Mouse (Mus musculus): Measurements from ENCODE around the gene Bpi.

DNA sequence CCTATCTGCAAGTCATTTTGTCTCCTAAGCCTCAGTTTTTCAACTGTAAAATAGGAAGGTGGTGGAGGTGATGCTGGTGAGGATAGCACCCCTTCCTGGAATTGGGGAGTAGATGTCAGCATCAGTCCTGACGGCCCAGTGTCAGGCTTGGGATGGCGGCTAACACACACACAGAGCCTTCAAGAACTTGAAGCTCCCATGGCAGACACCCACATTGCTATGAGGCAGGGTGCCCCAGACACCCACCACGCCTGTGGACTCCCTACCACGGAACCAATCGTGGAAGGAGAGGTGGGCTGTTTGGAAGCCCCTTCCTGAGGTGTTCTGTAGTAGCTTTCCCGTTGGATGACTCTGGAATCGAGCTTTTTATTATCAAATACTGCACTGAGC, 28.4 kb upstream of the Bpi start:
- no peak for TF ChIP-seq CTCF (IDR thresholded peaks at IDR 0.05; ENCODE audit: low read depth)
- no peak for TF ChIP-seq EP300 (optimal IDR thresholded peaks at IDR 0.05)
